Mouse (Mus musculus): ENCODE measurements around the gene Fgf6.

Fgf6 gene

GRCm38 (mm10) chr6:127014906-127015770, at the start of gene Fgf6:
Fgf6 (plus strand) TSS chr6:127015586.
- no peak for DNase-seq (ENCODE audit: low read depth, low spot score)

- peak; percentile 64 for DNase-seq (ENCODE audit: low read depth, low spot score)
These were observed 49.0 kb upstream of the Fgf6 start for GRCm38 (mm10) chr6:126966241-126967026.

DNA sequence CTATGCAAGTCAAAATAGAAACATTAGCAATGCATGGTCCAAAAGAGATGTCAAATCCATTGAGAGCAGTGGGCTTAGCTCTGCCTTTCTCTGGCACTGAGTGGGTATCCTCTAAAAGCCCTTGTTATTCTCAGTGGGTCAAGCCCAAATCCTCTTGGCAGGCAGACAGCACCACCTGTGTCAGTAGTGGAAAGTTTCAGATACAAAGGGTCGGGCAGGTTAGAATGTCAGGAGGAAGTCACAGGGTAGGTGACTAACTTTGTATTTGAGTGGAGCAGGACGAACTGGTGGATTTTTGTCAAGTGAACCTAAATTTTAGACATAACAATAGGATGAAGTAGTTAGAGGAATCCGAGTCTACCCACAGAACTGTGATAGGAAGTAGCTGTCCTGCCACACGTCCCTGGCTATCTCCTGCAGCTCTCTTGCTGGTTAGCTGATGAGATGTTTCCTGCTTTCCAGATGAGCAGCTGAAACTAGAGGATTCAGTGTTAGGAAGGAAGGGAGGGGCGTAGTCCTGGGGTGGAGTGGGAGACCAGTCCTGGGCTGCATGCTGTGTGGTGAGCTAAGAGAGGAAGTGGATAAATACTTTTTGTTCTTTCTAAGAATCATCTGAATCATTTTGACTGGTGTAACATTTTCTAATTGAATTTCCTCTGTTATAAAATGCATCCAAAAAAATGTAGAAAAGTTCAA, 33.7 kb upstream of the Fgf6 start:
- DNase-seq (ENCODE audit: low read depth, low spot score), result no peak

DNA sequence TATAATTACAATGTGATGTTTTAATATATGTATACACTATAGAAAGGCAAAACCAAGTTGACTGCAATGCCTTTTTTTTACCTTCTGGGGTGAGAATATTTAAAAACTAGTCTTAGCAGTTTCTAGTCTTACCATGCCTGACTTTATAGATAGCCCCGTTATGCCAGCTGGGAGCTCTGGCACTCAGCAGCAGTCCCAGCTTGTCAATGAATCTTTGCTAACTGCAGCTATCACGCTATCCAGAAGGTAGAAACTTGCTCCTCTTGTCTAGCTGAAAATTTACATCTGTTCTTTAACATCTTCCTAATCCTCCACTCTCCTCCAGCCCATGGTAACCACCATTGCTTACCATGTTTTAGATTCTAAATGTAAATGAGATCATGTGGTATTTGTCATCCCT, 21.7 kb upstream of the Fgf6 start:
- DNase-seq (ENCODE audit: low read depth, low spot score), result peak; percentile 7

DNA sequence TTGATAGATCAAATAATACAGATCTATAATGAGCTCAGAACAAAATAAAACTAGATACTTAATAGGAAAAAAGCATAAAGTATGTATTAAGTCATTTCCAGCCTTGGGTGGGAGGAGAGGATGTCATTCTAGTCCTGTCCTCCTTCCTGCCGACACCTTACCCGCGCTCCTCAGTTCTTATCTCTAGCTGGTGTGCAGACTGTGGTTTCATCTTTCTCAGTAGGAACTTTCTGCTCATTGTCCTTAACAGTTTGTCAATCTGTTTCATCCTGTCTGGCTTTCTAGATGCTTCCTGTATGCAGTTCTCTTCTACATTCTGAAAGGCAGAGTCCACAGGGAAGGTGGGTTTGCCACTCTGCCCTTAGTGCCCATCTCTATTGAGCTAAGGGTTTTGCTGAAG, 19.9 kb upstream of the Fgf6 start:
- no peak for DNase-seq (ENCODE audit: low read depth, low spot score)

DNA sequence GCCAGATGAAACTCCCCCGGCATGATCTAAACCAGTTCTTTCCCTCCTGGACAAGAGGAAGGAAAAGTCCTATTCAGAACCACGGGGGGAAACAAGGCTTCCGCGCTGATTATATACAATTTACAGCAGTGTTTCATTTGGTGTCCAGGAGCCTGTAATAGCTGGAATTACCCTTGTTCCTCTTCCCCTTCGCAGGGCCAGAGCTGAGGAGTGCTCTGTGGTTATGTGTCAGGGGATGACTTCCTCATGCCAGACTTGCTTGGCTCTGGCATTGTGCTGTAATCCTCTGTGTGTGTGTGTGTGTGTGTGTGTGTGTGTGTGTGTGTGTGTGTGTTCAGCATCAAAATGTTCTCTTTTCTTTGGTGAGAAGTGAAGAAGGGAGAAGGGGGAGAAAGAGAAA, 19.0 kb upstream of the Fgf6 start:
- peak; percentile 11 for DNase-seq (ENCODE audit: low read depth, low spot score)

- no peak for DNase-seq (ENCODE audit: low read depth, low spot score)
These were observed 9.7 kb upstream of the Fgf6 start for GRCm38 (mm10) chr6:127005646-127006045.

- DNase-seq (ENCODE audit: low read depth, low spot score), result no peak
These were observed 8.8 kb upstream of the Fgf6 start for GRCm38 (mm10) chr6:127006551-127006950.

DNA sequence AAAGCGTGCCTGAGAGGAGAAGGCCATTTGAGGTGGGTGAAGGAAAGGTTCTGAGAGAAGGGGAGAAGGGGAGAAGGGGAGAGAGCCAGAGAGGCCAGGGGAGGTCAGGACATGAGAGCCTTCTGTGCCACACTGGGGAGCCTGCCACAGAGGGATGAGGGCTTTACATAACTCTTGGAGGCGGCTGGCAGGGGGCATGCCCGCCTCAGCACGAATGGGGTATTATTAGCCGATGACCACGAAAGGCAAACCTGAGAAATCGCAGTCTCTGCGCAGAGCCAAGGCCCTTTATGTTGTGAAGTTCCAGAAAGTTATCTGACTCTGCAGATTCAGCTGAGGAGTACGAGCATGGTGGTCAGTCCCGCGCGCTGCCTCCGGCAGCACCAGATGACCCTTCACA, 5.4 kb upstream of the Fgf6 start:
- DNase-seq (ENCODE audit: low read depth, low spot score), result no peak

GRCm38 (mm10) chr6:127011947-127012535, 3.3 kb upstream of the Fgf6 start:
- DNase-seq (ENCODE audit: low read depth, low spot score), result no peak

DNA sequence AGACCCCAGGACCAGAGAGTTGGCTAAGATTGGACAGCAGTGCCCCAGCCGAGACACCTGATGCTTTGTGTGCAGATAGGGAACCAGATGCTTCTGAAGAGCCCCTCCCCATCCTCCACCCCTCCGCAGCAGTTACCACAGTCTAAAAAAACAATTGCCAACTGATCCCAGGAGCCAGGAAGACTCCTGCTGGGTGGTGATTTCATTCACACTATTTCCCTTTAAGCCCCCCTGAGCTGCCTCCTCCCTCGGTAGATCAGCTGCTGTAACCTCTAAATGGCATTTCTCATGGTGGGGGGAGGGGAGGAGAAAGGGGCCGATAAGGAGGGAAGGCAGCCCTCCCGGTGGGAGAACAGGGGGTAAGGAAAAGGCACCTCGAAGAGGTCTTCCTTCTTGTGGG, 3.9 kb downstream of the Fgf6 start:
- DNase-seq (ENCODE audit: low read depth, low spot score), result no peak

DNA sequence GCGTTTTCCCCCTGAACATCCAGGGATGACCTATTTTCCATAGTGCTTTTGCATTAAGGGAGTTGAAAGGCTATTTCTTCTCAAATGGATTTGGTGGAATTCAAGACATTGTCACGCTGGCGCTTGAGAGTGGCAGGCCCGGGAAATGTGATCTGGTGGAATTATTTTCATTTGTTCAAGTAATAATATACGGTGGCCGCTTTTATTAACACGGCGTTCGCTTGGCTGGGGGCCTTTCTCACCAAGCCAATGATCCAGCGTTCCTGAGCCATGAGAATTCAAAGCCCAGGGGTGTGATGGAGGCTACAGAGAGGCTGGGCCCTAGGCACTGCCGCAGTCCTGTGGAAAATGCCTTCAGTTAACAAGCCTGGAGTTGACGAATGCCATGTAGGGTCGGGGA, 5.0 kb downstream of the Fgf6 start:
- DNase-seq (ENCODE audit: low read depth, low spot score), result no peak

DNA sequence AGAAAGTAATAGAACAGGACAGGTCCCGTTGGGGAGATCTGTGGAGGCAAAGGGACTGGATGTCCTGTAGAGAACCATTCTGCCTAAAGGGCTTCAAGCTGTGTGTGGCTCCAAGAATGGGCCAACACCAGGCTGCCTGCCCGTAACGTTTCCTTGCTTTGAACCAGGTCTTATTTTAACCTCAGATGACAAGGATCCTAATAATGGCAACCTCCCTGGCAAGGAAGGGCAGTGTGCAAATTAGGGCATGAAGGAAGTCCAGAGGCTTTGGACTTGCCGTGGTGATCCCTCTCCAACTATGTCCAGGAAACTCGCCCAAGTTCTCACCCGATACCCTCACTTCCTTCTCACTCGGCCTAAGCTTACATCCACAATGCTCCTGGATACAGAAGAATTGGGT, 9.4 kb downstream of the Fgf6 start:
- DNase-seq (ENCODE audit: low read depth, low spot score), result no peak

DNA sequence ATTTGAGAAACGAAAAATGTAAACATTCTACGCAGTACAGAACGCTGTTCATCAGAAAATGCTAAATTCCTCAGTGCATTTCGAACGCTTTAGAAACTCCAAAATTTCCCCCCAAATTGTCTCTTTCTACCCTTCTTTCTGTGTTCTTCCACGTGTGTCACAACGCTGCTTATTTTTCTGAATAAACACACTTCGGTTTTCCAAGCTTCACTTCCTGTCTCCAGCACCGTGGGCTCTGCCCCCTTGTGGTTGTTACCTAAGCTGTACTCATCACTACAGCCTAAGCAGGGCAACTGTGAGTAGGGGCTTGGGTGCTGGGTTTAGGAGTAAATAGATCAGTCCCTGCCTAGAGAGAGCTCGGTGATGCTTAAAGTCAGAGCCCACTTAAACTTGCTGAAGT, 19.4 kb downstream of the Fgf6 start:
- peak; percentile 53 for DNase-seq (ENCODE audit: low read depth, low spot score)

DNA sequence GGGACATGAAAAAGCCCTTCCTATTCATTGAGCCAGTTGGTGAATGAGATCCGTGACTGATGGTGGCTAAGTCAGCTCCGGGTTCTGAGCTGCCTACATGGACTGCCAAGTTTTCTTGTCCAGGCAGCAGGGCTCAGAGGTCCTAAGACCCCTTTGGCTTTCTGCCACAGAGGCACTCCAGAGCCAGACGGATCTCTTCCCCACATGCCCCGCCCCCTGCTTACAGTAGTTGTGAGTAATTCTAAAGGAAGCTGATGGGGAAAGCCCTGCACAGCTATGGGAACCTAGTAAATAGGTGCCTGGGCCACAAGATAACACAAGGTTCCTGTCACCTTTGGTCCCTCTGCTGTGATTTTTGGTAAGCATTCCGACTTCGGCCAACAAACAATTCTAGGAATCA, 29.5 kb downstream of the Fgf6 start:
- DNase-seq (ENCODE audit: low read depth, low spot score), result no peak

DNA sequence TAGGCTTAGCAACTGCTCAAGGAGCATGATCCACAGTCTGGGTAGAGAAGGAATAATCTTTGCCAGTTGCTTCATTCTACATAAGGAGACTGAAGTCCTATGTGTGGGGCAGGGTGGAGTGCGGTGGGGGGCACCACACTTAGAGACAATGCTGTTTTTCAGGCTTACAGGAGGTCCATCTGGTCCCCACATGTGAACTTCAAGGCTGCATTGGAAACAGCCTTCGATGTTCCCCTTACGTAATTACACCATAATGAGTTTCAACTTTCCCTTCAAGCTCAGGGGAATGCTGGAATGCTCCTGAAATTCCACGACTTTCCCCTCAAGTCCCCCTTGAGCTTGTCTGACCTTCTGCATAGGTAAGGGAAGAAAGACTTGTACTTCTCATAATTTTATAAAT, 35.5 kb downstream of the Fgf6 start:
- no peak for DNase-seq (ENCODE audit: low read depth, low spot score)

- no peak for DNase-seq (ENCODE audit: low read depth, low spot score)
These were observed 41.7 kb downstream of the Fgf6 start for GRCm38 (mm10) chr6:127056990-127057588.

DNA sequence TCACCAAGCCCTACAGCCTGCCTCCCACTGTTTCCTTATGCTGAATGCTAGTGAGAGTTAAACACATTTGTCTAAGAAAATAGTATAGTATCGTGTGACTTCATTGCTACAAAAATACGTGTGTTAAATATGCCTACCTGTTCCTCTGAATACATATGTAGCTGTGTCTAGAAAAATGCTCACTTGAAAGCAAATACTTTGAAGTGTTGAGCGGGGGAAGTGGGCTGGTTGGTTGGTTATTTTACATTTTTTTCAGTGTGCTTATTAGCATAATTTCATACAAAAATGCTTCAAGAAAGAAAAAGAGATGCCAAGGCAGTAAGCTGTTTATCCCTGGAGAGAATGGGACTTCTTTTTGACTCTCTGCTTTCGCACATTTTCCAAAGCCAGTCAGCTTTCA, 44.6 kb downstream of the Fgf6 start:
- DNase-seq (ENCODE audit: low read depth, low spot score), result peak; percentile 31

DNA sequence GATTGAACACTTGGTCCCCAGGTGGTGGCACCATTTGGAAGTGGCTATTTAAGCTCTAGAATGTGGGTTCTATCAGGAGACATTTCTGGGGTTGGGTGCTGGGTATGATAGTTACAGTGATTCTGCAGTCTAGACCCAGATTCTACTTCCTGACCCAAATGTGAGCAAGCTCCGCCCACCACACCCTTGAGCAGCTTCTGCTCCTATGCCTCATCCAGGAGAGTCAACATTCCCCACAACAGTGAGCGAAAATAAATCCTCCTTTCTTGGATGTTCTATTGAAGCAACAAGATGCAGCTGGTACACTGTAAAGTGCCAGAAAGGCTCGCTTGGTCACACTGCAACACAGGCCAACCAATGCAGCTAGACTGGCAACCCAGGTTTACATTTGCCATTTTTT, 48.5 kb downstream of the Fgf6 start:
- peak; percentile 74 for DNase-seq (ENCODE audit: low read depth, low spot score)

DNA sequence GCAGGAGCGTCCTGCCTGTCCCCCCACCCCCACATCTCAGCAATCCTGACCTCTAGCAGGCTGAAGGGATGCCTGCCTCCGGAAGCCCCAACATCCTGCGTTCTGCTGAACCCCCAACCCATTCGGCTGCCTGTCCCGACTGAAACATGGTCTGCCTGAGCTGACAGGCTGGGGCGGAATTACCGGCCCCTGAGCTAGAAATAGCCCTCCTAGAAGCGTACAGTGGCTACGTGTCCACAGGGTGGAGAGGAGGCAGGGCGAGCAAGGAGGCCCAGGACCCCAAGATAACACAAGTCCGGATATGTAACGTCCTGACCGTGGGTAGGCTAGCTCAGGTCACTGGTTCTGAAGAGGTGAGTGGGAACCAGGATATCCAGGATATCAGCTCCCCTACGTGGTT, 49.4 kb downstream of the Fgf6 start:
- no peak for DNase-seq (ENCODE audit: low read depth, low spot score)

GRCm38 (mm10) chr6:127072817-127073216, 57.4 kb downstream of the Fgf6 start, which contains the start of gene Fgf23:
Fgf23 (plus strand) TSS chr6:127072902.
- DNase-seq (ENCODE audit: low read depth, low spot score), result no peak

All from brain, adult 2 months (tissue).